Mouse (Mus musculus) lung, postnatal 0 days (tissue): ENCODE measurements around the gene Atxn3.

Experiments
- CTCF ChIP-seq: IDR thresholded peaks from 2 replicates; pipeline ENCODE4 v1.5.1; 2016; ENCODE audit warnings: antibody characterized with exemption, mild to moderate bottlenecking
- EP300 ChIP-seq: IDR thresholded peaks from 2 replicates; pipeline ENCODE4 v1.6.1; 2016; ENCODE audit warnings: antibody characterized with exemption, mild to moderate bottlenecking, control low read depth

GRCm38 (mm10) chr12:101958556-101958955 is 510 bp upstream of the Atxn3 start:
- TF ChIP-seq CTCF (no peak), EP300 (no peak)
